In the genomic region with DNA sequence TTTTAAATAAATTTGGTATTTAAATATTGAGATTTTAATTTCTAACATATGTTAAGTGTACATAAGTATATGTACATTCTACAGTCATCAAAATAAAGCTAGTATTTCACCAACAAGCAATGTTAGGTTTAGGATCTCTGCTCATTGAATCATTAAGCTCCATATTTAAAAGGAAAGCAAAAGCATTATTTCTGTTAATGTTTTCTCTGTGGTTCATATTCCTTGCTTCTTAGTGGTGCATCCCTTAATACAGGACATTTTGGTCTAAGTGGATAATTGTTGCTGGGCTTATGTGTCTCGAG, we compare ENCODE assay signal across 8 mouse cellular contexts. TPM values are rescaled to one million over a fixed set of nuclear protein-coding genes. Genes with fewer than 3 reads are reported as not detected.
A peak's percentile ranks its signal among the peaks of the same experiment; 100 is the strongest.
DNase-seq lines count a peak whose midpoint lies in the region; ATAC-seq and TF ChIP-seq lines count a peak whose summit lies in the region.

No protein-coding gene starts in this region.

- H3K4me1 ChIP-seq in heart, embryonic 11.5 days (ENCODE audit: control insufficient read depth, insufficient read depth, low read length): peaks cover 17% of the 10 kb centered on the region
- peaks cover 23% of the 10 kb centered on the region for H3K4me1 ChIP-seq in midbrain, embryonic 10.5 days
- peaks cover 11% of the 10 kb centered on the region for H3K4me1 ChIP-seq in midbrain, embryonic 11.5 days (ENCODE audit: control insufficient read depth, insufficient read depth, low read length)
- H3K4me1 ChIP-seq in intestine, postnatal 0 days (replicated peaks; ENCODE audit: control insufficient read depth, insufficient read depth, low read length): peaks cover 6% of the 10 kb centered on the region; the same call in 1 of the 2 replicates
- peaks cover 21% of the 10 kb centered on the region for H3K4me1 ChIP-seq in neural tube, embryonic 13.5 days (replicated peaks)

- WGBS in heart, embryonic 11.5 days (ENCODE audit: insufficient replicate concordance): 72% methylated on average over 1 of the region's 1 CpGs
- 81% methylated on average over 1 of the region's 1 CpGs for WGBS in midbrain, embryonic 10.5 days
- 85% methylated on average over 1 of the region's 1 CpGs for WGBS in midbrain, embryonic 11.5 days
- WGBS in intestine, postnatal 0 days: 82% methylated on average over 1 of the region's 1 CpGs
- WGBS in neural tube, embryonic 13.5 days: 84% methylated on average over 1 of the region's 1 CpGs

- no peaks in the 10 kb centered on the region for H3K36me3 ChIP-seq in heart, embryonic 11.5 days (ENCODE audit: control insufficient read depth, insufficient read depth, low read length)
- no peaks in the 10 kb centered on the region for H3K36me3 ChIP-seq in midbrain, embryonic 10.5 days
- no peaks in the 10 kb centered on the region for H3K36me3 ChIP-seq in midbrain, embryonic 11.5 days (ENCODE audit: control insufficient read depth, insufficient read depth, low read length)
- H3K36me3 ChIP-seq in intestine, postnatal 0 days (ENCODE audit: control insufficient read depth, insufficient read depth): no peaks in the 10 kb centered on the region
- 0 out of 2 replicates have a peak, but pooled peaks cover 3% of the 10 kb centered on the region for H3K36me3 ChIP-seq in neural tube, embryonic 13.5 days

- no peak overlapping the region for H3K9ac ChIP-seq in heart, embryonic 11.5 days (ENCODE audit: low read depth, low read length)
- H3K9ac ChIP-seq in midbrain, embryonic 11.5 days (ENCODE audit: low read length): no peak overlapping the region
- peak overlapping the region; percentile 87; the same call in 1 of the 2 replicates for H3K9ac ChIP-seq in intestine, postnatal 0 days (ENCODE audit: low read depth, low read length)
- H3K9ac ChIP-seq in neural tube, embryonic 13.5 days: no peak overlapping the region

- ATAC-seq in heart, embryonic 11.5 days (replicated peaks; ENCODE audit: insufficient number of reproducible peaks, low FRiP score, low TSS enrichment): no peak
- ATAC-seq in midbrain, embryonic 11.5 days (ENCODE audit: low FRiP score): no peak
- ATAC-seq in intestine, postnatal 0 days: no peak
- ATAC-seq in neural tube, embryonic 13.5 days (ENCODE audit: low read depth): no peak

- TF ChIP-seq CTCF in intestine, postnatal 0 days (IDR thresholded peaks at IDR 0.05; ENCODE audit: low read depth): no peak

- H3K4me2 ChIP-seq in heart, embryonic 11.5 days: peak overlapping the region; percentile 88
- H3K4me2 ChIP-seq in midbrain, embryonic 11.5 days: no peak overlapping the region
- peak overlapping the region; percentile 81; the same call in 1 of the 2 replicates for H3K4me2 ChIP-seq in intestine, postnatal 0 days (replicated peaks; ENCODE audit: low read depth)
- H3K4me2 ChIP-seq in neural tube, embryonic 13.5 days: peak overlapping the region; percentile 92; the same call in 1 of the 2 replicates

- peak overlapping the region; percentile 93 for H3K4me3 ChIP-seq in heart, embryonic 11.5 days (ENCODE audit: low read depth, low read length)
- peak overlapping the region; percentile 73; the same call in 1 of the 2 replicates for H3K4me3 ChIP-seq in midbrain, embryonic 10.5 days
- H3K4me3 ChIP-seq in midbrain, embryonic 11.5 days (ENCODE audit: low read depth, low read length): no peak overlapping the region
- no peak overlapping the region for H3K4me3 ChIP-seq in intestine, postnatal 0 days (ENCODE audit: low read depth, low read length)
- peak overlapping the region; percentile 92; the same call in 1 of the 2 replicates for H3K4me3 ChIP-seq in neural tube, embryonic 13.5 days

- H3K9me3 ChIP-seq in heart, embryonic 11.5 days (replicated peaks; ENCODE audit: control insufficient read depth, low read length): no peaks in the 10 kb centered on the region
- H3K9me3 ChIP-seq in midbrain, embryonic 10.5 days (replicated peaks): no peaks in the 10 kb centered on the region
- H3K9me3 ChIP-seq in midbrain, embryonic 11.5 days (ENCODE audit: control insufficient read depth, low read length): no peaks in the 10 kb centered on the region
- no peaks in the 10 kb centered on the region for H3K9me3 ChIP-seq in intestine, postnatal 0 days (ENCODE audit: control insufficient read depth)
- H3K9me3 ChIP-seq in neural tube, embryonic 13.5 days: no peaks in the 10 kb centered on the region

- no peaks in the 10 kb centered on the region for H3K27me3 ChIP-seq in heart, embryonic 11.5 days (ENCODE audit: control insufficient read depth, insufficient read depth, low read length)
- no peaks in the 10 kb centered on the region for H3K27me3 ChIP-seq in midbrain, embryonic 10.5 days (ENCODE audit: low read depth, poor library complexity, severe bottlenecking)
- H3K27me3 ChIP-seq in midbrain, embryonic 11.5 days (ENCODE audit: control insufficient read depth, insufficient read depth, low read length): no peaks in the 10 kb centered on the region
- no peaks in the 10 kb centered on the region for H3K27me3 ChIP-seq in intestine, postnatal 0 days (replicated peaks; ENCODE audit: control insufficient read depth, insufficient read depth, low read length)
- H3K27me3 ChIP-seq in neural tube, embryonic 13.5 days: no peaks in the 10 kb centered on the region

- no peak for DNase-seq in heart, adult 9 months (ENCODE audit: low spot score in 2 of 2)
- no peak for DNase-seq in midbrain, embryonic 10.5 days (ENCODE audit: low spot score)
- no peak for DNase-seq in midbrain, embryonic 11.5 days (ENCODE audit: low spot score, missing footprints)
- DNase-seq in urinary bladder, postnatal 36 days (ENCODE audit: low spot score in 2 of 2): no peak
- no peak for DNase-seq in cerebellum, postnatal 10 days

- H3K27ac ChIP-seq in heart, embryonic 11.5 days (ENCODE audit: low read depth, low read length): no peak overlapping the region
- H3K27ac ChIP-seq in midbrain, embryonic 10.5 days (replicated peaks): peak overlapping the region; percentile 88; the same call in 1 of the 2 replicates
- H3K27ac ChIP-seq in midbrain, embryonic 11.5 days (ENCODE audit: low read depth, low read length): no peak overlapping the region
- no peak overlapping the region for H3K27ac ChIP-seq in intestine, postnatal 0 days (ENCODE audit: low read depth, low read length)
- no peak overlapping the region for H3K27ac ChIP-seq in neural tube, embryonic 13.5 days (replicated peaks)

RNA-seq across cellular contexts. Expression of a gene that starts 9.4 kb away (rescaled TPM):
- 31.6 and 32.9 TPM in 2 replicates for polyA plus RNA-seq in heart, embryonic 11.5 days (2014; fragmentation: Nextera tagmentation; extraction: Ambion mirVana)
- polyA plus RNA-seq in midbrain, embryonic 10.5 days (2016; fragmentation: Nextera tagmentation; extraction: Ambion mirVana): 45.2 and 47.8 TPM in 2 replicates
- 28.9 and 29.4 TPM in 2 replicates for polyA plus RNA-seq in midbrain, embryonic 11.5 days (2014; fragmentation: Nextera tagmentation; extraction: Ambion mirVana)
- 26.6 TPM in 2 replicates for polyA plus RNA-seq in intestine, postnatal 0 days (2015; fragmentation: Nextera tagmentation; extraction: Ambion mirVana)
- polyA plus RNA-seq in neural tube, embryonic 13.5 days (2015; fragmentation: Nextera tagmentation; extraction: Ambion mirVana): 46.6 and 56.0 TPM in 2 replicates

RNA-seq across cellular contexts. Expression of a gene that starts 36.1 kb away (rescaled TPM):
- 43.2 and 44.1 TPM in 2 replicates for polyA plus RNA-seq in heart, embryonic 11.5 days (2014; fragmentation: Nextera tagmentation; extraction: Ambion mirVana)
- polyA plus RNA-seq in midbrain, embryonic 10.5 days (2016; fragmentation: Nextera tagmentation; extraction: Ambion mirVana): 52.6 and 57.4 TPM in 2 replicates
- polyA plus RNA-seq in midbrain, embryonic 11.5 days (2014; fragmentation: Nextera tagmentation; extraction: Ambion mirVana): 38.7 and 39.5 TPM in 2 replicates
- polyA plus RNA-seq in intestine, postnatal 0 days (2015; fragmentation: Nextera tagmentation; extraction: Ambion mirVana): 29.0 and 29.9 TPM in 2 replicates
- 76.2 and 77.1 TPM in 2 replicates for polyA plus RNA-seq in neural tube, embryonic 13.5 days (2015; fragmentation: Nextera tagmentation; extraction: Ambion mirVana)

Comparison
In these comparisons a context has a peak if more than half of its experiments do, and no peak if none do; other contexts are left out.
1. H3K4me3 ChIP-seq: peak in heart, embryonic 11.5 days (single experiment), midbrain, embryonic 10.5 days (single experiment) and neural tube, embryonic 13.5 days (single experiment); none in midbrain, embryonic 11.5 days (single experiment) and intestine, postnatal 0 days (single experiment).